Mouse (Mus musculus): ENCODE results near the gene Clic4. TPM values are rescaled to one million over a fixed set of nuclear protein-coding genes. Genes with fewer than 3 reads are reported as not detected.

Gene Clic4
- 141 and 161 TPM in 2 replicates for polyA plus RNA-seq (2014; fragmentation: Nextera tagmentation; extraction: Ambion mirVana)

DNA sequence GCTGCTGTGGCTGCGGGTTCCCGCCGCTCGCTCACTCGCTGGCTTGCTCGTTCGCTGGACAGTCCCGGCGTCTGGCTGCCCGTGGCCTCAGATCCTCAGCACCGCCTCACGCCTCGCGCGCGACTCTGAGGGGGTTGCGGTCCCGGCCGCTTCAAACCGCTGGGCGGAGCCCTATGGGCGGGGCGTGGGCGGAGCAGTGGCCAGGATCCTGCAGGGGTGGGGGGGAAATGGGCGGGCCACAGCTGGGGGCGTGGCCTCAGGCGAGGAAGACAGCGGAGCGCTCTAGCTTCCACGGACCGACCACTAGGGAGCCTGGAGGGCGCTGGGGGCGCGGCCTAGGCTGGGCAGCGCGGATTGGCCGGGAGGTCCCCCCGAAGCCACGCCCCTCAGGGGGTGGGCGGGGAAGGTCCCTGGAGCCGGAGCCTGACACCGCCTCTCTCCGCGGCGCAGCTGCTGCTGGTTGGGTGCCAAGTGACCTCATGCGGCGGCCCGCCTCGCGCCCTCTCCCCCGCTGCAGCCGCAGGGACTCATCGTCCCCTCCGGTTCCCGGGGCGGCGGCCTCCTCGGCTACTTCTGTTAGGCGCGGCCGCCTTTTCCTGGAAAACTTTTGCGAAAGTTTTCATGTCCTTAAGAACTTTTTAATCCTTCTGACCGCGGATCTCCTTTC is at the start of gene Clic4:
Clic4 (minus strand) TSS at position 175 of the 667 bp plus-strand sequence.
- H3K4me1 ChIP-seq (ENCODE audit: control insufficient read depth, insufficient read depth, low read length) = peaks cover 24% of the 10 kb centered on the region
- H3K4me3 ChIP-seq (ENCODE audit: low read depth, low read length) = peak within 1 kb of the TSS; percentile 95
- ATAC-seq (ENCODE audit: insufficient number of reproducible peaks, low FRiP score, low TSS enrichment, low read depth) (peak; percentile 98), DNase-seq (ENCODE audit: low spot score) (peak; percentile 99)
- peak within 1 kb of the TSS; percentile 99 for H3K9ac ChIP-seq (ENCODE audit: low read length)
- no peaks in the 10 kb centered on the region for H3K9me3 ChIP-seq (ENCODE audit: control insufficient read depth, low read length)
- WGBS = under 1% methylated on average over 52 of the region's 64 CpGs
- H3K4me2 ChIP-seq (ENCODE audit: low read depth, severe bottlenecking) = peak within 1 kb of the TSS; percentile 54
- no peaks in the 10 kb centered on the region for H3K27me3 ChIP-seq (ENCODE audit: control insufficient read depth, insufficient read depth, low read length)
- peak within 1 kb of the TSS; percentile 95 for H3K27ac ChIP-seq (replicated peaks; ENCODE audit: low read depth, low read length)
- H3K36me3 ChIP-seq (ENCODE audit: control insufficient read depth, insufficient read depth, low read length) = no peaks in the 10 kb centered on the region

DNA sequence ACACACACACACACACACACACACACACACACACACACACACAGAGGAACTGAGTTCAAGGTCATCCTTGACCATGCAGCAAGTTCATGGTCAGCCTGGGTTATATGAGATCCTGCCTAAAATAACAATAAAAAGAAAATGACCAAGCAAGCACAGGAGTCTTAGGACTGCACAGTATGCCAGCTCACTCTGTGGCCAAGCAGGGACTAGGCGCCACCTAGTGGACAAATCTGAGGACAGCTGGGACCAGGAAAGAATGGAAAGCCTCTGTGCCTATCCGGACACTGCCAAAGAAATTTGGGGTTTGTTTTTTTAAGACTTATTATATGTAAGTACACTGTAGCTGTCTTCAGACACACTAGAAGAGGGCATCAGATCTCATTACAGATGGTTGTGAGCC is 45.4 kb upstream of the Clic4 start:
- no peak overlapping the region for H3K4me3 ChIP-seq (ENCODE audit: low read depth, low read length)
- no peak overlapping the region for H3K27ac ChIP-seq (replicated peaks; ENCODE audit: low read depth, low read length)
- no peaks in the 10 kb centered on the region for H3K27me3 ChIP-seq (ENCODE audit: control insufficient read depth, insufficient read depth, low read length)
- H3K4me1 ChIP-seq (ENCODE audit: control insufficient read depth, insufficient read depth, low read length) = no peaks in the 10 kb centered on the region
- peak; percentile 46 for ATAC-seq (ENCODE audit: insufficient number of reproducible peaks, low FRiP score, low TSS enrichment, low read depth)
- no peak overlapping the region for H3K4me2 ChIP-seq (ENCODE audit: low read depth, severe bottlenecking)
- peak; percentile 89 for DNase-seq (ENCODE audit: low spot score)
- WGBS = 27% methylated on average over 2 of the region's 2 CpGs
- H3K36me3 ChIP-seq (ENCODE audit: control insufficient read depth, insufficient read depth, low read length) = peaks cover 31% of the 10 kb centered on the region
- no peaks in the 10 kb centered on the region; the same call in 1 of the 2 replicates for H3K9me3 ChIP-seq (ENCODE audit: control insufficient read depth, low read length)
- H3K9ac ChIP-seq (ENCODE audit: low read length) = no peak overlapping the region

DNA sequence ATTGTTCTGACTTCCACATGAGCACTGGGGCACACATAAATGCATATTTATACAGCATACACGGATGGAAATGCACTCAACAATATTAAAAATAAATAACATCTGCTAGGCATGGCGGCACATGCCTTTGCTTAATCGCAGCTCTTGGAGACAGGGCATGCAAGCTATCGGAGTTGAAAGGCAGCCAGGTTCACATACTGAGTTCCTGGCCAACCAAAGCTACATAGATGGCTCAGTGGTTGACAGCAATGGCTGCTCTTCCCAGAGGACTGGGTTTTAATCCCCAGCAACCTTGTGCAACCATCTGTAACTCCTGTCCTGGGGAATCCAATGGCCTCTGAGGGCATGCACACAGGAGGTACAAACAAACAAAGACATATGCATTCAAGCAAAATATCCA is 44.9 kb upstream of the Clic4 start:
- H3K36me3 ChIP-seq (ENCODE audit: control insufficient read depth, insufficient read depth, low read length) = peaks cover 27% of the 10 kb centered on the region
- WGBS = 96% methylated on average over 4 of the region's 4 CpGs

DNA sequence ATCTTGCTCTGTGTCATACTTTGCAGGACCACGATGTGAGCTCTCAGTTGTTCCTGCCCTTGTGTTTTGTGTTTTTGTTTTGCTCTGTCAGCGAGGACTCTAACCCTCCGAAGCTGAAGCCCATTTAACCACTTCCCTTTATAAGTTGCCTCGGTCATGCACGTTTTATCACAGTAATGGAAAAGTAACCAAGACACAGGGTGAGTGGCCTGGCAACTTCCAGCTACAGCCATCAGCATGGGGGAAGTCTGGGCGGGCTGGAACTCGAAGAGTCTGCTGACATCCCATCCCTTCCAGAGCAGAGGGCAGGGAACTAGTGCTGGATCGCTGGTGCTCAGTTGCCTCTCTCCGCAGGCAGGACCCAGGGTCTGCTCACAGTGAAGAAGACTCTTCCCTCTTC is 42.7 kb upstream of the Clic4 start:
- Histone ChIP-seq H3K4me3 (ENCODE audit: low read depth, low read length) (no peak overlapping the region), H3K4me1 (ENCODE audit: control insufficient read depth, insufficient read depth, low read length) (no peaks in the 10 kb centered on the region), H3K27me3 (ENCODE audit: control insufficient read depth, insufficient read depth, low read length) (no peaks in the 10 kb centered on the region), H3K9me3 (ENCODE audit: control insufficient read depth, low read length) (no peaks in the 10 kb centered on the region; the same call in 1 of the 2 replicates), H3K4me2 (ENCODE audit: low read depth, severe bottlenecking) (no peak overlapping the region), H3K27ac (replicated peaks; ENCODE audit: low read depth, low read length) (no peak overlapping the region), H3K36me3 (ENCODE audit: control insufficient read depth, insufficient read depth, low read length) (peaks cover 15% of the 10 kb centered on the region), H3K9ac (ENCODE audit: low read length) (no peak overlapping the region)
- DNase-seq (ENCODE audit: low spot score) (no peak), ATAC-seq (ENCODE audit: insufficient number of reproducible peaks, low FRiP score, low TSS enrichment, low read depth) (no peak)
- WGBS = 96% methylated on average over 9 of the region's 9 CpGs

More for the DNA sequence above, 44.9 kb upstream of the Clic4 start:
- no peaks in the 10 kb centered on the region for H3K27me3 ChIP-seq (ENCODE audit: control insufficient read depth, insufficient read depth, low read length)
- H3K4me2 ChIP-seq (ENCODE audit: low read depth, severe bottlenecking) = no peak overlapping the region
- no peak for ATAC-seq (ENCODE audit: insufficient number of reproducible peaks, low FRiP score, low TSS enrichment, low read depth)
- H3K27ac ChIP-seq (replicated peaks; ENCODE audit: low read depth, low read length) = no peak overlapping the region
- no peaks in the 10 kb centered on the region; the same call in 1 of the 2 replicates for H3K9me3 ChIP-seq (ENCODE audit: control insufficient read depth, low read length)
- H3K4me3 ChIP-seq (ENCODE audit: low read depth, low read length) = no peak overlapping the region
- no peak overlapping the region for H3K9ac ChIP-seq (ENCODE audit: low read length)
- H3K4me1 ChIP-seq (ENCODE audit: control insufficient read depth, insufficient read depth, low read length) = no peaks in the 10 kb centered on the region
- DNase-seq (ENCODE audit: low spot score) = no peak

DNA sequence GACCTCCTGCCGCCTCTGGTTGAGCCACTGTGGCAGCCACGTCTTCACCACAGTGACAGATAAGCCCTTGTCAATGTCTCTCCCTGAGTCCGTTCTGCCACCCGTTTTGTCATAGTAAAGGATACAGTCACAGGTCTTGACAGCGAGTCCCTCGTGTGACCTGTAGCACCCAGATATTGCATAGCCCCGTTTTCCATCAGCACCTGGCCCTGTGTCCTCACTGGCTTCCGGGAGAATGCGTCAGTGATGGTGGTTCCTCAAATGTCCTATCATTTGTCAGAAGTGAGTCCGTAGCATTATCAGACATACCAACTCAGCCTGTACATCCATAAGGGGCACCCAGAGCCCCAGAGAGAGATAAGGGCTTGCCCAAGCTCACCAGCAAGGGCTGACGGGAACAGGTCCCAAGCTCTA is 41.8 kb upstream of the Clic4 start:
- 88% methylated on average over 11 of the region's 11 CpGs for WGBS
- Histone ChIP-seq H3K4me3 (ENCODE audit: low read depth, low read length) (no peak overlapping the region), H3K4me2 (ENCODE audit: low read depth, severe bottlenecking) (no peak overlapping the region), H3K36me3 (ENCODE audit: control insufficient read depth, insufficient read depth, low read length) (peaks cover 13% of the 10 kb centered on the region), H3K27me3 (ENCODE audit: control insufficient read depth, insufficient read depth, low read length) (no peaks in the 10 kb centered on the region), H3K9me3 (ENCODE audit: control insufficient read depth, low read length) (no peaks in the 10 kb centered on the region; the same call in 1 of the 2 replicates), H3K9ac (ENCODE audit: low read length) (no peak overlapping the region), H3K4me1 (ENCODE audit: control insufficient read depth, insufficient read depth, low read length) (0 out of 2 replicates have a peak, but pooled peaks cover 2% of the 10 kb centered on the region), H3K27ac (replicated peaks; ENCODE audit: low read depth, low read length) (no peak overlapping the region)
- no peak for DNase-seq (ENCODE audit: low spot score)
- no peak for ATAC-seq (ENCODE audit: insufficient number of reproducible peaks, low FRiP score, low TSS enrichment, low read depth)

DNA sequence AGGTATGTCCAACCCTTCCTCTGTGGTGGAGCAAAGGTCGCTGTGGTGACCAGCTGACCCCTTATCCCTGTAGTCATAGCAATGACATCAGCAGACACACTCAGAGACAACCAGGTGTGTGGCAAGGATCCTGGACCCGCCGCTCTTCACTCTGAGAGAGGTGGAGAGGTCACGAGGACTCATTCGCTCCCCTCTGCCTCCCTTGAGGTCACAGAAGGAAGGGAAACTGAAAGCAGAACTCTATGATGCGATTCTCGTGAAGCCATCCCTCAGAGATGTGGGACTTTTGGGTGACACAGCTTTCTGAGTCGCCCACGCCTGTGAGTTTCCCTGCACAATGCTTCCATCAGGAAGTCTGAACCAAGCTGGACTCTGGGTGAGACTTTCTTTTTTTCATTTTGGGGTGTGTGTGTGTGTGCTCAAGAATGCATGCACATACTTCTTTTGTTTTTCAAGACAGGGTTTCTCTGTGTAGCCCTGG is 41.2 kb upstream of the Clic4 start:
- H3K9ac ChIP-seq (ENCODE audit: low read length) = no peak overlapping the region
- peaks cover 13% of the 10 kb centered on the region for H3K36me3 ChIP-seq (ENCODE audit: control insufficient read depth, insufficient read depth, low read length)
- ATAC-seq (ENCODE audit: insufficient number of reproducible peaks, low FRiP score, low TSS enrichment, low read depth) (no peak), DNase-seq (ENCODE audit: low spot score) (no peak)
- WGBS = 77% methylated on average over 9 of the region's 9 CpGs
- no peak overlapping the region for H3K4me2 ChIP-seq (ENCODE audit: low read depth, severe bottlenecking)
- H3K27me3 ChIP-seq (ENCODE audit: control insufficient read depth, insufficient read depth, low read length) = no peaks in the 10 kb centered on the region
- H3K27ac ChIP-seq (replicated peaks; ENCODE audit: low read depth, low read length) = no peak overlapping the region
- H3K4me1 ChIP-seq (ENCODE audit: control insufficient read depth, insufficient read depth, low read length) = 0 out of 2 replicates have a peak, but pooled peaks cover 2% of the 10 kb centered on the region
- H3K4me3 ChIP-seq (ENCODE audit: low read depth, low read length) = no peak overlapping the region
- no peaks in the 10 kb centered on the region; the same call in 1 of the 2 replicates for H3K9me3 ChIP-seq (ENCODE audit: control insufficient read depth, low read length)

DNA sequence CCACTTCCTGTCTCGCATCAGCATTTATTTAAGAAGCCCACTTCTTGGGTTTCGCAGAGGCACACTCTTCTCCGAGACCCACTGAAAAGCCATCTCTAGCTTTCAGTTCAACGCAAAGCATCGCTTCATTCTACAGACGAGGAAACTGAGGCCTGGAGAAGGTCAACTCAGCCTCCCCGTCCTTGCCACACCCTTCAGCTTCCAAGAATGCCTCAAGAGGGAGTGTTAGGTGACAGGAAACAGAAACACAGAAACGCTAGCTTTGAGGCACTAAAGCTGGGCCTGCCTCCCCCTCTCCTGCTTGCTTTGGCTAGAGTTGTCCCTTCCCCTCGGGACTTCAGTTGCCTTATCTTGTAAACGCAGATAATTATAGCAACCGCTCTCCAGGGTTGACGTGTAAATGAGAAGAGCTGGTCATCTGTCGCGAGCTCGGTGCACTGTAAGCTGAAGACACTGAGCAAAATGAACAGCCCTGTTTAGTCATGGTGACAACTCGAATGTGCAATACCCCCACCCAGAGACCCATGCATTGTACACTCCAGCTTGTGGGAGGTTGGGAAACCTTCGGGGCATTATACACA is 40.6 kb upstream of the Clic4 start:
- Histone ChIP-seq H3K4me2 (ENCODE audit: low read depth, severe bottlenecking) (no peak overlapping the region), H3K9me3 (ENCODE audit: control insufficient read depth, low read length) (no peaks in the 10 kb centered on the region; the same call in 1 of the 2 replicates), H3K9ac (ENCODE audit: low read length) (no peak overlapping the region), H3K36me3 (ENCODE audit: control insufficient read depth, insufficient read depth, low read length) (peaks cover 13% of the 10 kb centered on the region), H3K27me3 (ENCODE audit: control insufficient read depth, insufficient read depth, low read length) (no peaks in the 10 kb centered on the region), H3K4me1 (ENCODE audit: control insufficient read depth, insufficient read depth, low read length) (0 out of 2 replicates have a peak, but pooled peaks cover 2% of the 10 kb centered on the region), H3K27ac (replicated peaks; ENCODE audit: low read depth, low read length) (no peak overlapping the region), H3K4me3 (ENCODE audit: low read depth, low read length) (no peak overlapping the region)
- 60% methylated on average over 17 of the region's 17 CpGs for WGBS
- DNase-seq (ENCODE audit: low spot score) (no peak), ATAC-seq (ENCODE audit: insufficient number of reproducible peaks, low FRiP score, low TSS enrichment, low read depth) (no peak)

DNA sequence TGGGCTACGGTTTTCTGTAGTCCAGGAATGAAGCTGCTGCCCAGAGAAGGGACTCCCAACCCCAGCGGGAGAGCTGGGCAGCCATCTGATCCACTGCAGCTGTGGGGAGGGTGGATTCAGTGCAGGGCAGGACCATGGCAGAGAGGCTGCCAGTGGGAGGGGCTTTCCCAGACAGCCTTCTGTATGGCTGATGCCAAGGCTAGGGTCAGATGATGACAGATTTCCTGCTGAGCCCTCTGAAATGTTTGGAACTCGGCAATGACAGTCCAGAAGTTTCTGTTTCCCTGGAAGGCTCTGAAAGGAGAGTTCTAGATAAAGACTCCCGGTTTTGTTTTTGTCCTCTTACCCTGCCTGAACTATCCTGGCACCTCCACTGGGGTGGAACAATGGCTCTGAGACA is 40.1 kb upstream of the Clic4 start:
- no peak overlapping the region for H3K27ac ChIP-seq (replicated peaks; ENCODE audit: low read depth, low read length)
- no peak for DNase-seq (ENCODE audit: low spot score)

More for the DNA sequence above, 40.1 kb upstream of the Clic4 start:
- 62% methylated on average over 4 of the region's 4 CpGs for WGBS
- Histone ChIP-seq H3K4me2 (ENCODE audit: low read depth, severe bottlenecking) (no peak overlapping the region), H3K27me3 (ENCODE audit: control insufficient read depth, insufficient read depth, low read length) (no peaks in the 10 kb centered on the region), H3K36me3 (ENCODE audit: control insufficient read depth, insufficient read depth, low read length) (peaks cover 13% of the 10 kb centered on the region), H3K4me3 (ENCODE audit: low read depth, low read length) (no peak overlapping the region), H3K4me1 (ENCODE audit: control insufficient read depth, insufficient read depth, low read length) (0 out of 2 replicates have a peak, but pooled peaks cover 2% of the 10 kb centered on the region), H3K9me3 (ENCODE audit: control insufficient read depth, low read length) (no peaks in the 10 kb centered on the region; the same call in 1 of the 2 replicates), H3K9ac (ENCODE audit: low read length) (no peak overlapping the region)
- ATAC-seq (ENCODE audit: insufficient number of reproducible peaks, low FRiP score, low TSS enrichment, low read depth) = no peak

All from limb, embryonic 11.5 days (tissue).